Mouse (Mus musculus): ENCODE results near the gene Tipin.

- TF ChIP-seq POLR2A (IDR thresholded peaks at IDR 0.05; ENCODE audit: extremely low read depth, insufficient read depth, low read length), result no peak
- TF ChIP-seq CTCF (IDR thresholded peaks at IDR 0.05; ENCODE audit: extremely low read depth, insufficient read depth, low read length), result no peak
Measured at GRCm38 (mm10) chr9:64335825-64336224, 54.4 kb downstream of the Tipin start.
